8 mouse cellular contexts compared by ENCODE assay signal in the genomic region with DNA sequence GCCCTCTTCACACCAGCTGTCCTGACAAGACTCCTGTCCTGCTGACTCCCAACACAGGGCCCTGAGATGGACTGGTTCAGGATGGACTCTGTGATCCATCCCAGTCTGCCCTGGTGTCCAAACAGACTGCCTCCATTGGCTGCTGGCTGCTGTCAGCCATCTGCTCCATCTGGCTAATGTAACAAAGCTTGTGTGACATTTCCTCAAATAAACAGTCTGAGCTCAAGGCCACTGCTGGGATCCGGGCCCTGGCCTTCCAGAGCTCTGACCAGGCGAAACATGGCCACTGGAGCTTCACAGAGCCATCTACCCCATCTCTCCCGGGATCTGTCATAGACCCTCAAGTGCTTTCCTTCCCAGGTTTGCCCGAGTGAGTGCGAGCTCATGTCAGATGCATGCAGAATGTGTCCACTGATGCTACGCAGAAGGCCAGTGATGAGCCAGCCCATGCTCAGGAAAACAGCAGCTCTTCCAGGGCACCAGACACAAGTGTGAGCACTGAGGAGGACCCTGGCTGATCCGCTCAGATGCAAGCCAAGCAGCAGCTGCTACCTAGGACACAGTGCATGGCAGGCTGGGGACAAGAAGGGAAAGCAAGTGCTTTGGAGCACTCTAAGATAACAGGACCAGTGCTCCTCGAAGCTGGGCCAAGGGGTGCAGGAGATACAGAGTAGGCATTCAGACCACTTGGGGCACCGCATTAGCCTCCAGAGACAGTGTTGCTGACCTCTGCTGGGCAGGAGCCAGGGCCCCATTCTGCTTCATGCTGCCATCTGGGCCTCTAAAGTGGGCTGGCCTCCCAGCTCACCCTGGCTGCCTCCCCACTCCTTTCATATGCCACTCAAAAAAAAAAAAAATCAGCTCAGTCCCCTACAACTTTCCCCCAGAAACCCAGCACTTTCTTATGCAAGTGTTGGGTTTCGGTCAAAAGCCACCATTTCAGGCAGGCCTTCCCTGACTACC. TPM values are rescaled to one million over a fixed set of nuclear protein-coding genes. Genes with fewer than 3 reads are reported as not detected.
DNase-seq lines count a peak whose midpoint lies in the region; ATAC-seq and TF ChIP-seq lines count a peak whose summit lies in the region.

No protein-coding gene starts in this region.

- H3K4me3 ChIP-seq in forebrain, embryonic 14.5 days (ENCODE audit: low read depth, low read length): no peak overlapping the region
- no peak overlapping the region for H3K4me3 ChIP-seq in forebrain, embryonic 10.5 days
- H3K4me3 ChIP-seq in liver, postnatal 0 days (ENCODE audit: low read depth, low read length): no peak overlapping the region

- TF ChIP-seq EP300 in liver, postnatal 0 days (IDR thresholded peaks at IDR 0.05; ENCODE audit: low read depth): no peak

- no peak overlapping the region for H3K9ac ChIP-seq in forebrain, embryonic 14.5 days (ENCODE audit: low read length)
- H3K9ac ChIP-seq in liver, postnatal 0 days (replicated peaks): peak overlapping the region; percentile 16; the same call in 1 of the 2 replicates

- H3K9me3 ChIP-seq in forebrain, embryonic 14.5 days (replicated peaks; ENCODE audit: control insufficient read depth, low read length): no peaks in the 10 kb centered on the region
- no peaks in the 10 kb centered on the region for H3K9me3 ChIP-seq in forebrain, embryonic 10.5 days
- H3K9me3 ChIP-seq in liver, postnatal 0 days (ENCODE audit: low read length): no peaks in the 10 kb centered on the region

- peak; percentile 27 for DNase-seq in forebrain, embryonic 14.5 days (ENCODE audit: low spot score)
- DNase-seq in forebrain, embryonic 10.5 days (ENCODE audit: extremely low spot score, low spot score): no peak
- DNase-seq in liver, postnatal 0 days: no peak
- DNase-seq in liver: no peak
- peak; percentile 15 to 23 for DNase-seq in layer of hippocampus, postnatal 36 days
- DNase-seq in kidney, postnatal 10 days: no peak
- no peak for DNase-seq in neural tube, embryonic 10.5 days (ENCODE audit: extremely low spot score, low spot score)

- peak overlapping the region; percentile 58; the same call in 1 of the 2 replicates for H3K27ac ChIP-seq in forebrain, embryonic 14.5 days (ENCODE audit: low read depth, low read length)
- H3K27ac ChIP-seq in forebrain, embryonic 10.5 days: no peak overlapping the region
- no peak overlapping the region for H3K27ac ChIP-seq in liver, postnatal 0 days (ENCODE audit: low read depth)

- H3K36me3 ChIP-seq in forebrain, embryonic 14.5 days (ENCODE audit: control insufficient read depth, insufficient read depth, low read length): no peaks in the 10 kb centered on the region
- no peaks in the 10 kb centered on the region for H3K36me3 ChIP-seq in forebrain, embryonic 10.5 days (replicated peaks)
- peaks cover 6% of the 10 kb centered on the region; the same call in 1 of the 2 replicates for H3K36me3 ChIP-seq in liver, postnatal 0 days (replicated peaks; ENCODE audit: insufficient read depth, low read length)

- no peak overlapping the region for H3K4me2 ChIP-seq in forebrain, embryonic 14.5 days (ENCODE audit: low read length)
- no peak overlapping the region for H3K4me2 ChIP-seq in liver, postnatal 0 days (ENCODE audit: low read depth, low read length)

- H3K4me1 ChIP-seq in forebrain, embryonic 14.5 days (ENCODE audit: control insufficient read depth, insufficient read depth, low read length): peaks cover 4% of the 10 kb centered on the region; the same call in 1 of the 2 replicates
- H3K4me1 ChIP-seq in forebrain, embryonic 10.5 days: peaks cover 19% of the 10 kb centered on the region
- H3K4me1 ChIP-seq in liver, postnatal 0 days (ENCODE audit: insufficient read depth): no peaks in the 10 kb centered on the region; the same call in 1 of the 2 replicates

- no peak for ATAC-seq in forebrain, embryonic 14.5 days
- peak; percentile 48 for ATAC-seq in liver, postnatal 0 days
- peak; percentile 77; the same call in 1 of the 2 replicates for ATAC-seq in cerebellum, adult (ENCODE audit: insufficient number of reproducible peaks, low FRiP score, low TSS enrichment)

- 74% methylated on average over 10 of the region's 10 CpGs for WGBS in forebrain, embryonic 14.5 days
- 86% methylated on average over 10 of the region's 10 CpGs for whole genome bisulfite sequencing in forebrain, embryonic 10.5 days
- WGBS in liver, postnatal 0 days (ENCODE audit: insufficient replicate concordance): 77% methylated on average over 10 of the region's 10 CpGs

- TF ChIP-seq CTCF in liver, postnatal 0 days (IDR thresholded peaks at IDR 0.05; ENCODE audit: low read depth): no peak

- H3K27me3 ChIP-seq in forebrain, embryonic 14.5 days (replicated peaks; ENCODE audit: control insufficient read depth, insufficient read depth, low read length): no peaks in the 10 kb centered on the region
- no peaks in the 10 kb centered on the region for H3K27me3 ChIP-seq in forebrain, embryonic 10.5 days (ENCODE audit: poor library complexity, severe bottlenecking)
- no peaks in the 10 kb centered on the region for H3K27me3 ChIP-seq in liver, postnatal 0 days (ENCODE audit: insufficient read depth, low read length)

RNA-seq across cellular contexts. Expression of a gene that starts 18.1 kb away (rescaled TPM):
- polyA plus RNA-seq in forebrain, embryonic 14.5 days (2014; fragmentation: Nextera tagmentation; extraction: Ambion mirVana): 7.3 and 9.4 TPM in 2 replicates
- polyA plus RNA-seq in forebrain, embryonic 10.5 days (2016; fragmentation: Nextera tagmentation; extraction: Ambion mirVana): 7.9 and 9.7 TPM in 2 replicates
- 589 and 592 TPM in 2 replicates for polyA plus RNA-seq in liver, postnatal 0 days (2015; fragmentation: Nextera tagmentation; extraction: Ambion mirVana)
- 1 to 10 TPM; 4.6 to 5.6 TPM for total RNA-seq in layer of hippocampus, postnatal 36 days (2021)

Comparison
In these comparisons a context has a peak if more than half of its experiments do, and no peak if none do; other contexts are left out.
1. DNase-seq: peak in forebrain, embryonic 14.5 days (single experiment) and layer of hippocampus, postnatal 36 days (2 of 2); none in forebrain, embryonic 10.5 days (single experiment), liver, postnatal 0 days (single experiment), liver (single experiment), kidney, postnatal 10 days (single experiment) and neural tube, embryonic 10.5 days (single experiment).
2. RNA of a gene that starts 18.1 kb away (polyA plus RNA-seq): 589 to 592 TPM in liver, postnatal 0 days; 7.9 to 9.7 TPM in forebrain, embryonic 10.5 days and 7.3 to 9.4 TPM in forebrain, embryonic 14.5 days; every median in the first group is over 10 times any median in the second.